Comparison of ENCODE assay signal across 15 mouse cellular contexts in genomic region chr1:140338417-140338816, GRCm38 (mm10).
"Had no signal": no experiment of that assay in that cellular context is flagged by ENCODE, and none has a peak within 500 bp of the region (broad histone marks: within the 10 kb centered on the region; RNA-seq: fewer than 3 reads in every experiment).

No protein-coding gene starts in this region.

- H3K4me3 ChIP-seq: limb, embryonic 12.5 days; liver, embryonic 13.5 days; lung, embryonic 15.5 days; midbrain, embryonic 12.5 days had no signal

- ATAC-seq: intestine, embryonic 16.5 days; liver, postnatal 0 days; midbrain, embryonic 16.5 days had no signal

- DNase-seq: kidney, adult 2 months; kidney, postnatal 25 days; liver; liver, embryonic 13.5 days; liver, postnatal 0 days; lung, postnatal 14 days; right cerebral cortex, postnatal 25 days; thymus, adult 18-20 months; thymus, postnatal 14 days had no signal

- H3K27ac ChIP-seq: limb, embryonic 12.5 days; liver, embryonic 13.5 days; lung, embryonic 15.5 days; midbrain, embryonic 12.5 days; stomach, postnatal 0 days had no signal
